Mouse (Mus musculus) effector memory CD4-positive, alpha-beta T cell, adult 7 months (primary cell): Measurements from ENCODE around the gene Ggt7. TPM values are rescaled to one million over a fixed set of nuclear protein-coding genes. Genes with fewer than 3 reads are reported as not detected.

Source experiments
- polyA plus RNA-seq: library from polyadenylated mRNA; unstranded; fragments of 100-300 nt; shearing (Covaris generic); gene quantifications from one replicate; pipeline ENCODE4 v1.2.1, GENCODE M21; 2017

Gene Ggt7
- polyA plus RNA-seq: 3.3 TPM

GRCm38 (mm10) chr2:155517455-155518423 is at the start of gene Ggt7, which contains the start of gene Acss2:
Gene Ggt7, minus strand, starts transcription at chr2:155518237.
Gene Acss2, plus strand, starts transcription at chr2:155517948.

GRCm38 (mm10) chr2:155473570-155474088 is 44.4 kb downstream of the Ggt7 start, which contains the start of gene Ncoa6:
Gene Ncoa6, minus strand, starts transcription at chr2:155473894.

Other genes starting within 250 kb of the Ggt7 start
- 59.1 TPM for gene Map1lc3a, start 241.9 kb downstream of the Ggt7 start, polyA plus RNA-seq
- gene Pigu, start 160.8 kb downstream of the Ggt7 start, polyA plus RNA-seq: 32.0 TPM
- gene Trp53inp2, start 137.2 kb downstream of the Ggt7 start, polyA plus RNA-seq: 45.4 TPM
- gene Ncoa6, start 44.3 kb downstream of the Ggt7 start, polyA plus RNA-seq: 21.0 TPM
- 84.0 TPM for gene Acss2, start 289 bp downstream of the Ggt7 start, polyA plus RNA-seq
- gene Gss, start 74.6 kb upstream of the Ggt7 start, polyA plus RNA-seq: 12.7 TPM
- not detected for gene Myh7b, start 93.0 kb upstream of the Ggt7 start, polyA plus RNA-seq
- 144 TPM for gene Trpc4ap, start 174.1 kb upstream of the Ggt7 start, polyA plus RNA-seq
- gene Edem2, start 211.2 kb upstream of the Ggt7 start, polyA plus RNA-seq: 49.7 TPM
- gene Gm17581, start 217.6 kb upstream of the Ggt7 start, polyA plus RNA-seq: not detected
- gene Procr, start 232.9 kb upstream of the Ggt7 start, polyA plus RNA-seq: 0.23 TPM